Mouse (Mus musculus): Measurements from ENCODE around the gene Dclre1a.

Gene Dclre1a

DNA sequence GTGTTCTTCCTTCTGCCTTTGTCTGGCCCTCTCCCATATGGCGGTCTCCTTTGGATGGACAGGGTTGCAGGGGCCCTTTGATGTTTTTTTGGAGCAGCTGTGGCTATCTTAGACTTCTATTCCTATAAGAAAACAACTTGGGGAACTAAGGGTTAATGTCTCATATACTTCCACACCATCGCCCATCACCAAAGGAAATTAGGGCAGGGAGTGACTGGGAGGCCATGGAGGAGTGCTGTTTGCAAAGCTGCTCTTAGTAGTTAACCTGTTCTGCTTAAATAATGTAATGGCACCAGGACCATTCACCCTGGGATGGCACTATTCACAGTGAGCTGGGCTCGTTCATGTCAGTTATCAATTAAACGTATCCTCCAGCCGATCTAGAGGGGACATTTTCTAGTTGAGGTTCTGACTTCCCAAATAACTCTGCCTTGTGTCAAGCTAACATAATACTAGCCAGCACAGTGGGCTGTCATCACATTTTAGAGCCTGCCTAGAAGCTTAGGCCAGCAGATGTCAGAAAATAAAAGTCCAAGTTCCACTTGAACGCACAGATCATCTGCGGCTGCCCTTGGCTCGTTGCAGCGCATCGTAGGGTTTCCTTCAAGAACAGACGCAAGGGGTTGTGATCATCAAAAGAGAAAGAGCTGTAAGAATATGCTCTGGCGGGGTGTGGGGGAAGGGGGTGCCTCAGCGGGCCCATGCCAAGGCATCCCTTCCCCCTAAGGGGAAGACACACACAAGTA is 63.2 kb downstream of the Dclre1a start:
- no peak for DNase-seq (ENCODE audit: low spot score in 2 of 2)
